Mouse (Mus musculus): Measurements from ENCODE around the gene Dph1. TPM values are rescaled to one million over a fixed set of nuclear protein-coding genes. Genes with fewer than 3 reads are reported as not detected.

Dph1 gene
- polyA plus RNA-seq, 1 experiment from 2014 or later = 12.3 TPM

GRCm38 (mm10) chr11:75199951-75200350 lies 8.9 kb upstream of the Dph1 start:
- 63% methylated on average over 5 of the region's 5 CpGs for WGBS
- Histone ChIP-seq H3K4me3 (ENCODE audit: low read depth, low read length) (no peak overlapping the region), H3K27me3 (replicated peaks; ENCODE audit: control insufficient read depth, insufficient read depth, low read length) (peaks cover 15% of the 10 kb centered on the region), H3K9me3 (ENCODE audit: control insufficient read depth) (no peaks in the 10 kb centered on the region), H3K4me2 (replicated peaks; ENCODE audit: low read depth) (no peak overlapping the region), H3K9ac (ENCODE audit: low read depth, low read length) (no peak overlapping the region), H3K27ac (ENCODE audit: low read depth, low read length) (no peak overlapping the region), H3K36me3 (ENCODE audit: control insufficient read depth, insufficient read depth) (no peaks in the 10 kb centered on the region), H3K4me1 (replicated peaks; ENCODE audit: control insufficient read depth, insufficient read depth, low read length) (no peaks in the 10 kb centered on the region)
- TF ChIP-seq CTCF (IDR thresholded peaks at IDR 0.05; ENCODE audit: low read depth) = no peak
- ATAC-seq = no peak

DNA sequence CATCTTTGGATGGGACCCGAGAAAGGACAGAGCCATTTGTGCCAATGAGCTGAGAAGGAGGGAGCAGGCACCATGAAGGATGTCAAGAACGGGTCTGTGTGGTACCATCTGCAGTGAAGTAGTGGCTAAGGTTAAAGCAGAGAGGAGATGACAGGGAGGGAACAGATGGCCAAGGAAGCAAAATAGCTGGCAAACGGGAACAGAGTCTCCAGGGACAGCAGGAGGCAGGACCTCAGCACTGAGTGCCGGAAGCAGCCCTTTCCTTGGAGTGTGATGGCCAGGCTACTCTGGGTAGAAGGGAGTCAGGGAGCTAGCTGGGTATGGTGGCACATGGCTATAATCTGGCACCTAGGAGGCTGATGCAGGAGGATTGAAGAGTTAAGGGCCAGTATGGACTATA lies 7.8 kb upstream of the Dph1 start:
- Histone ChIP-seq H3K9me3 (ENCODE audit: control insufficient read depth) (no peaks in the 10 kb centered on the region), H3K4me1 (replicated peaks; ENCODE audit: control insufficient read depth, insufficient read depth, low read length) (no peaks in the 10 kb centered on the region; the same call in 1 of the 2 replicates), H3K9ac (ENCODE audit: low read depth, low read length) (no peak overlapping the region), H3K36me3 (ENCODE audit: control insufficient read depth, insufficient read depth) (no peaks in the 10 kb centered on the region), H3K27ac (ENCODE audit: low read depth, low read length) (no peak overlapping the region), H3K4me3 (ENCODE audit: low read depth, low read length) (no peak overlapping the region), H3K4me2 (replicated peaks; ENCODE audit: low read depth) (no peak overlapping the region), H3K27me3 (replicated peaks; ENCODE audit: control insufficient read depth, insufficient read depth, low read length) (peaks cover 27% of the 10 kb centered on the region)
- ATAC-seq = no peak
- no peak for TF ChIP-seq CTCF (IDR thresholded peaks at IDR 0.05; ENCODE audit: low read depth)
- 82% methylated on average over 4 of the region's 4 CpGs for WGBS

GRCm38 (mm10) chr11:75197956-75198355 lies 6.9 kb upstream of the Dph1 start:
- 52% methylated on average over 7 of the region's 7 CpGs for WGBS
- Histone ChIP-seq H3K36me3 (ENCODE audit: control insufficient read depth, insufficient read depth) (no peaks in the 10 kb centered on the region), H3K4me1 (replicated peaks; ENCODE audit: control insufficient read depth, insufficient read depth, low read length) (peaks cover 4% of the 10 kb centered on the region; the same call in 1 of the 2 replicates), H3K9me3 (ENCODE audit: control insufficient read depth) (no peaks in the 10 kb centered on the region), H3K4me3 (ENCODE audit: low read depth, low read length) (no peak overlapping the region), H3K4me2 (replicated peaks; ENCODE audit: low read depth) (no peak overlapping the region), H3K9ac (ENCODE audit: low read depth, low read length) (no peak overlapping the region), H3K27ac (ENCODE audit: low read depth, low read length) (no peak overlapping the region), H3K27me3 (replicated peaks; ENCODE audit: control insufficient read depth, insufficient read depth, low read length) (peaks cover 29% of the 10 kb centered on the region)
- no peak for TF ChIP-seq CTCF (IDR thresholded peaks at IDR 0.05; ENCODE audit: low read depth)
- no peak for ATAC-seq

DNA sequence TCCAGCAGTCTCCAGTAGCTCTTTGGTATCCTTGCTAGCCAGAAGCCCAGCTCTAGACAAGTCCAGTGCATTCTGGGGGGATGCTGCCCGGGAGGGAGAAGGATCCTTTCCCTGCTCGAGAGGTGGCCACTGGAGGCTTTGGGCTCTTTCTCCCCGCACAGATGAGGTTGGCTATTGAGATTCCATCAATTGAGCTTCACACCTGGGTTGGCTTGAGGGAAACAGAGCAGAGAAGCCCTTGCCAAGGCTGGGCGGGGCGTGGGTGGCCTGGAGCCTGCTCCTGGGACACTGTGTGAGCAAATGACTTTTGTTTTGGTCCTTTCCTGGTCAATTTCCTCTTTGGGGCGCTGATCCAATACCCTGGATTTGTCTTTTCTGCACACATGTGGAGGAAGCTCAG lies 5.1 kb upstream of the Dph1 start:
- Histone ChIP-seq H3K9me3 (ENCODE audit: control insufficient read depth) (no peaks in the 10 kb centered on the region), H3K27me3 (replicated peaks; ENCODE audit: control insufficient read depth, insufficient read depth, low read length) (peaks cover 29% of the 10 kb centered on the region), H3K4me2 (replicated peaks; ENCODE audit: low read depth) (no peak overlapping the region), H3K4me1 (replicated peaks; ENCODE audit: control insufficient read depth, insufficient read depth, low read length) (peaks cover 5% of the 10 kb centered on the region; the same call in 1 of the 2 replicates), H3K4me3 (ENCODE audit: low read depth, low read length) (no peak overlapping the region), H3K36me3 (ENCODE audit: control insufficient read depth, insufficient read depth) (no peaks in the 10 kb centered on the region), H3K27ac (ENCODE audit: low read depth, low read length) (no peak overlapping the region), H3K9ac (ENCODE audit: low read depth, low read length) (no peak overlapping the region)
- TF ChIP-seq CTCF (IDR thresholded peaks at IDR 0.05; ENCODE audit: low read depth) = no peak
- no peak for ATAC-seq
- WGBS = 68% methylated on average over 6 of the region's 6 CpGs

- ATAC-seq = no peak
- no peaks in the 10 kb centered on the region for H3K9me3 ChIP-seq (ENCODE audit: control insufficient read depth)
- H3K27me3 ChIP-seq (replicated peaks; ENCODE audit: control insufficient read depth, insufficient read depth, low read length) = peaks cover 29% of the 10 kb centered on the region
- peaks cover 5% of the 10 kb centered on the region; the same call in 1 of the 2 replicates for H3K4me1 ChIP-seq (replicated peaks; ENCODE audit: control insufficient read depth, insufficient read depth, low read length)
- peak overlapping the region; percentile 95 for H3K4me2 ChIP-seq (replicated peaks; ENCODE audit: low read depth)
- 3% methylated on average over 39 of the region's 39 CpGs for WGBS
- no peak overlapping the region for H3K27ac ChIP-seq (ENCODE audit: low read depth, low read length)
- TF ChIP-seq CTCF (IDR thresholded peaks at IDR 0.05; ENCODE audit: low read depth) = peak; percentile 46
- peak overlapping the region; percentile 61 for H3K4me3 ChIP-seq (ENCODE audit: low read depth, low read length)
- H3K36me3 ChIP-seq (ENCODE audit: control insufficient read depth, insufficient read depth) = no peaks in the 10 kb centered on the region
- H3K9ac ChIP-seq (ENCODE audit: low read depth, low read length) = peak overlapping the region; percentile 11; the same call in 1 of the 2 replicates
Observed at GRCm38 (mm10) chr11:75194850-75195461, 3.9 kb upstream of the Dph1 start.

DNA sequence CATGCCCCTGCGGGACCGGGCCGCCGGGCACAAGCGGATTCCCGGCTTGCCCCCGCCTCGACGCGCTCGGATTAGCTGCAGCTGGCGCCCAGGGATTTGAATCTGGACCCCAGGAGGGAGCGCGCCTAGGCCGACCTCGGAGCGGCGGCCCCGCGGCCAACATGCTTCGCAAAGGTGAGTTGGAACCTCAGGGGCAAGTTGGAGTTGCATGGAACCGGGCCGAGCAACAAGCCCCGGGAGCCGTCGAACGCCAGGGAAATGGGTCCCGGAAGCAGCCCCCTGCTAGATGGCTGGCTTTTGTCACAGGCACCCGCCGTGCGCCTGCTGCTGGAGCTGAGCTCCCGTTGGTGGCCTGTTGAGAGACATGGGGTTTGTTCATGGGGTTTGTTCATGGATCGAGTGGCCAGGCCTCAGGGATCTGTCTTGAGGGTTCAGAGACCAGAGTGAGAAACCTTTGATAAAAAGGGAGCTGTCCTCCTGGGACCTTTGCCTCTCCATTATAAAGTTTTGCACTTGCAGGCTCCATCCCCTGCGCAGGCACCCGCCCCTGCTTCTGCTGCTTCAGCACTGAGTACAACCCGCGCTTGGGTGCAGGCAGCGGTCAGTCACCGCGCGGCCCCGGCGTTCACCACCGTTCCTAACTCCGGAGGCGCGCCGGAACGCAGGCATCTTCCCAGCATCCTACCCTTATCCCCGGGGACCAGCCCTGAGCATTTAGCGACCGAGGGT lies 3.2 kb upstream of the Dph1 start:
- peak overlapping the region; percentile 34; the same call in 1 of the 2 replicates for H3K9ac ChIP-seq (ENCODE audit: low read depth, low read length)
- no peaks in the 10 kb centered on the region for H3K9me3 ChIP-seq (ENCODE audit: control insufficient read depth)
- WGBS = under 1% methylated on average over 51 of the region's 52 CpGs
- ATAC-seq = no peak
- TF ChIP-seq CTCF (IDR thresholded peaks at IDR 0.05; ENCODE audit: low read depth) = no peak
- H3K27ac ChIP-seq (ENCODE audit: low read depth, low read length) = no peak overlapping the region
- H3K27me3 ChIP-seq (replicated peaks; ENCODE audit: control insufficient read depth, insufficient read depth, low read length) = peaks cover 29% of the 10 kb centered on the region
- no peaks in the 10 kb centered on the region for H3K36me3 ChIP-seq (ENCODE audit: control insufficient read depth, insufficient read depth)
- peaks cover 5% of the 10 kb centered on the region; the same call in 1 of the 2 replicates for H3K4me1 ChIP-seq (replicated peaks; ENCODE audit: control insufficient read depth, insufficient read depth, low read length)
- peak overlapping the region; percentile 95 for H3K4me2 ChIP-seq (replicated peaks; ENCODE audit: low read depth)
- H3K4me3 ChIP-seq (ENCODE audit: low read depth, low read length) = peak overlapping the region; percentile 61
